Mouse (Mus musculus) neural tube, embryonic 13.5 days (tissue): ENCODE measurements at regions not wholly inside any gene's neighbourhood (a gene's known extent, or its start where the extent isn't known, plus 50 kb on each side); places are given as distances from the start of the nearest gene placed in this dataset.
A peak's percentile ranks its signal among the peaks of the same experiment; 100 is the strongest.
"Not testable (repeated sequence)": the region's sequence is repeated elsewhere in the genome, so short reads cannot be mapped to it uniquely, and the experiment has no call there.

Source experiments
- ATAC-seq: fragments of 200-750 bp; cut with Nextera tagmentation; 2 replicates; pipeline ENCODE4 v1.8.0; 2017; ENCODE audit warnings: low read depth, mild to moderate bottlenecking, moderate TSS enrichment, moderate library complexity
- H3K27ac ChIP-seq: fragments of 300-500 bp; sonication (generic); replicated peaks from 2 replicates; pipeline ENCODE4 v1.5.1; 2015; ENCODE audit warnings: moderate library complexity, mild to moderate bottlenecking, inconsistent platforms
- H3K27me3 ChIP-seq: fragments of 300-500 bp; sonication (generic); 2 replicates; pipeline ENCODE4 v1.6.1; 2015; ENCODE audit warnings: mild to moderate bottlenecking, inconsistent platforms
- H3K36me3 ChIP-seq: fragments of 300-500 bp; sonication (generic); 2 replicates; pipeline ENCODE4 v1.6.1; 2015; ENCODE audit warnings: mild to moderate bottlenecking, inconsistent platforms
- H3K4me1 ChIP-seq: fragments of 300-500 bp; sonication (generic); replicated peaks from 2 replicates; pipeline ENCODE4 v1.6.1; 2015; ENCODE audit warnings: inconsistent platforms
- H3K4me2 ChIP-seq: fragments of 300-500 bp; sonication (generic); 2 replicates; pipeline ENCODE4 v1.6.1; 2015; ENCODE audit warnings: inconsistent platforms, mild to moderate bottlenecking, moderate library complexity
- H3K4me3 ChIP-seq: fragments of 300-500 bp; sonication (generic); 2 replicates; pipeline ENCODE4 v1.5.1; 2015; ENCODE audit warnings: mild to moderate bottlenecking, inconsistent platforms
- H3K9ac ChIP-seq: fragments of 300-500 bp; sonication (generic); 2 replicates; pipeline ENCODE4 v1.6.1; 2015; ENCODE audit warnings: moderate library complexity, mild to moderate bottlenecking, inconsistent platforms
- H3K9me3 ChIP-seq: fragments of 300-500 bp; sonication (generic); 2 replicates; pipeline ENCODE4 v1.6.1; 2016; ENCODE audit warnings: inconsistent platforms
- WGBS: fragments of 180-500 bp; shearing (Covaris S2); methylation state at CpG from one replicate; pipeline ENCODE4 v1.1.7; 2015; 5-methylcytosine and 5-hydroxymethylcytosine counted together

DNA sequence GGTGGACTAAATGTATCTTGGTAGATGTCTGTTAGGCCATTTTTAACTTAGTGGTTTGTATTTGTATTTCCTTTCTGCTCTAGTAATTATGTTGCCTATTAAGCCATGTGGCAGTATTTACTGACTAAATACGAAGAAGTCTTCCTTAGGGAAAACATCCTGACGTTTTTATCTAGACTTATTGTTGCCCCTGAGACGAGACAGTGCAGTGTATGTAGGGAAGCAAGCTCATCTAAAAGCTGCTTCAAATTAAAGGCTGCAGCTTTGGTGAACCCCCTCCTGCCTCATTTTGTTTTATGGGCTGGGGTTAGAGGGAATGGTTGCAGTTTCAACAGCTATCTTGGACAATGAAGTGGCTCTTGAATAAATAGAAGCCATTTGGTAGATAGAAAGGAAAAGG, 54.6 kb upstream of the C1galt1 start:
- Histone ChIP-seq H3K4me3 (no peak overlapping the region), H3K9ac (no peak overlapping the region), H3K4me1 (no peaks in the 10 kb centered on the region; the same call in 1 of the 2 replicates), H3K27me3 (no peaks in the 10 kb centered on the region), H3K27ac (no peak overlapping the region; the same call in 1 of the 2 replicates), H3K36me3 (no peaks in the 10 kb centered on the region), H3K4me2 (no peak overlapping the region), H3K9me3 (no peaks in the 10 kb centered on the region)
- WGBS, result 18% methylated on average over 3 of the region's 3 CpGs
- peak; percentile 75 for ATAC-seq

DNA sequence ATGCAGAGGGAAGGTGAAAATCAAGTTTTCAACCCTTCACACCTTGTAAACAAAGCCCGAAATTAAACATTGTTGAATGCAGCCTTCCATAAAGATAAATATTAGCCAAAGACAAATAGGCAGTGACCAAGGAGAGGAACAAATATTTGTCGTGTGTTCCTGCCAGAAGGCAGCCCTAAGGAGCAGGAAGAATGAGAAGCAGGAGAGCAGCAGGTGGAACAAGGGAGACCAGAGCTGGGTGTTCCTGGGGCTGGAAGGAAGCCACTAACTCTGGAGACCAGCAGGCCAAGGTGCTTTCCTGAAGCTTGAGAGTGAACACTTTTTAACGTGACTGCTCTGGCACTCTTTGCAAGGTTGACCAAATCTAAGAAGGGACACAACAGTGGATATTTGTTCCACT, 55.6 kb upstream of the C1galt1 start:
- Histone ChIP-seq H3K9ac (no peak overlapping the region), H3K36me3 (no peaks in the 10 kb centered on the region), H3K4me3 (no peak overlapping the region), H3K4me1 (no peaks in the 10 kb centered on the region; the same call in 1 of the 2 replicates), H3K27me3 (no peaks in the 10 kb centered on the region), H3K27ac (no peak overlapping the region), H3K9me3 (no peaks in the 10 kb centered on the region), H3K4me2 (no peak overlapping the region)
- no peak for ATAC-seq
- WGBS, result 77% methylated on average over 3 of the region's 3 CpGs

DNA sequence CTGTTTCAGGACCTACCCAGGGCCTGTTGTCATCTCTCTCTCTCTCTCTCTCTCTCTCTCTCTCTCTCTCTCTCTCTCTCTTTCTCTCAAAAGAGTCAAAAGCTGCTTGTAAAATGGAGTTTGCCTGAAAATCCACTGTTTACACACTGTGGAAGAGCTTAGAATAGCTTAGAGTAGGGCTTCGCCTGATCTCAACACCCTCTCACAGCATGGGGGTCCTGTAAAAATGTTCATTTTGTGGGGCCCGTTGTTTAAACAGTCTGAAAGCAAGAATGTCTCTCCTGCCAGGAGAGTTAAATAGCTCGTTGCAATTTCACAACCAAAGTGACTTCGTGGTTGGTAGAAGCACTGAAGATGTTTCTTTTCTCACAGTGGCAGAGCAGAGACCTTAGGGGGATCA, 59.2 kb upstream of the C1galt1 start:
- Histone ChIP-seq H3K4me2 (no peak overlapping the region), H3K27ac (no peak overlapping the region), H3K9me3 (no peaks in the 10 kb centered on the region), H3K9ac (no peak overlapping the region), H3K4me1 (no peaks in the 10 kb centered on the region; the same call in 1 of the 2 replicates), H3K36me3 (no peaks in the 10 kb centered on the region), H3K4me3 (no peak overlapping the region), H3K27me3 (no peaks in the 10 kb centered on the region)
- ATAC-seq, result no peak
- WGBS, result 42% methylated on average over 4 of the region's 4 CpGs

DNA sequence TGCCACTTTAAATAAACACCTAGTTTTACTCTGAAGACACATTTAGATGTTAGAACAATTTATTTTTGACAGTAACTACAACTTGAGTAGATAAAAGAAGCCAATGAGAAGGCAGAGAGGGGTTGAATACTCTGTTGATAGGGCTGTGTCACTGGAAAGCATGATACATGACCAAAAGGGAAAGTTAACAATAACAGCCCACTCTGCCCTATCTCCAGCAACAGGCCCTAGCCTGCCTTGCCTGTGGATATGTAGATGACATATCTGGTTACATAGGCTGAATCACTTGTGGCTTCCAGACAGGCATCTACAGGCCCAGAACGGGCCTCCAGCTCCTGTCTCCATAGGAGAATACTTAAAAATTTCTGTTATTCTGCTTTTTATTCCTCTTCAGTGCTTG, 61.6 kb upstream of the C1galt1 start:
- Histone ChIP-seq H3K27me3 (no peaks in the 10 kb centered on the region), H3K4me3 (no peak overlapping the region), H3K27ac (no peak overlapping the region), H3K9ac (no peak overlapping the region), H3K4me1 (no peaks in the 10 kb centered on the region; the same call in 1 of the 2 replicates), H3K4me2 (no peak overlapping the region), H3K36me3 (no peaks in the 10 kb centered on the region), H3K9me3 (no peaks in the 10 kb centered on the region)
- 84% methylated on average over 1 of the region's 1 CpGs for WGBS
- no peak for ATAC-seq

DNA sequence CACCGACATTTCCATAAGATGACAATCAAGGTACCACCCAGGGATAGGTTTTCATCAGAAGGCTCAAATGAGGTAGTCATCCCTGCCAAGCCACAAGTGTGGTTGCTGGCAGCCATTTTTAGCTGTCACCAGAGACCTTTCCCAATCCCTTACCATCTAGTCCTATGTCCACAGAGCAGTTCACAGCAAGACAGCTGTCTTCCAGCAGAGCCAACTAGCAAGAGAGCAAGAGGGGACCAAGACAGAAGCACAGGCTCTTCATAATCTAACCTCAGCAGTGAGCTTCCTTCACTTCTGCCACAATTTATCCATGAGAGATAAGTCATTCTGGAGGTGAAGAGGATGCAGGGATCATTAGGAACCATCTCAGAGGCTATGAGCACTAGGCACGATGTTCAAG, 64.7 kb upstream of the C1galt1 start:
- Histone ChIP-seq H3K4me1 (no peaks in the 10 kb centered on the region; the same call in 1 of the 2 replicates), H3K36me3 (no peaks in the 10 kb centered on the region), H3K4me3 (no peak overlapping the region), H3K27ac (no peak overlapping the region), H3K27me3 (no peaks in the 10 kb centered on the region), H3K9me3 (no peaks in the 10 kb centered on the region), H3K4me2 (no peak overlapping the region), H3K9ac (no peak overlapping the region)
- no peak for ATAC-seq
- WGBS, result 98% methylated on average over 2 of the region's 2 CpGs

DNA sequence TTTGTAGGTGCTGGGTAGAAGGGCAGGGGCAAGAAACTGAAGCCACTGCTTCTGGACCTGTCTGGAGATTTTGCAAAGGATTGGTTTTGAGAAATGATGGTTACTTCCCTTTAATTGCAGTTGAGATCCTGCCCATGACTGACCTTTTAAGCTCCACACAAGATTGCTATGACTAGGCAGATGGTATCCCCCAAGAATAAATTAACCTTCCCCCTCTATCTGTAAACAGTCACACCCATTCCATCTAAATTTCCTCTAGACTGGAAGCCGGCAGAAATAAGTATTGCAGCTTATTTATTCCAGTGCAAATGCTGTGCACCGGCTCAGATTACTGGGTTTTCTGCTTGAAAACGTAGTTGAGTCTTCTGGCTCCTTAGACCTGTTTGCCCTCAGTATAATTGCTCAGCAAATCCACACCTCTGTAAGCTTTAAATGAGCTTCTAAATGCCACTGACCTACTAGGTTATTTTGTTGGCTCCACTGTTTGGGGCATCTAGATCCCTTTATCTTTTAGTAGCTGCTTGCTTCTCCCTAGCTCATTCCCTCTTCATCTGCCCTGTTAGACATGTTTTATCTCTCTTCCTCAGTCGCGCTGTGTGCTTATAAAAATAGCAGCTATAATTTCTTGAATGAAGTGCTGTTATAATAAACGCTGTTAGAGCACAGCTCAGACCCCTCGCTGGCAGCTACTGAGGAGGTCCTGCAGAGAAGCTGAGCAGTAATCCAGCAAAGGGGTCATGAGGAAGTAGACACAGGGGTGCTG, 65.8 kb upstream of the C1galt1 start:
- Histone ChIP-seq H3K9me3 (no peaks in the 10 kb centered on the region), H3K9ac (no peak overlapping the region), H3K4me2 (no peak overlapping the region), H3K4me1 (no peaks in the 10 kb centered on the region; the same call in 1 of the 2 replicates), H3K27me3 (no peaks in the 10 kb centered on the region), H3K27ac (no peak overlapping the region), H3K4me3 (no peak overlapping the region), H3K36me3 (no peaks in the 10 kb centered on the region)
- WGBS, result 67% methylated on average over 7 of the region's 7 CpGs
- ATAC-seq, result no peak

DNA sequence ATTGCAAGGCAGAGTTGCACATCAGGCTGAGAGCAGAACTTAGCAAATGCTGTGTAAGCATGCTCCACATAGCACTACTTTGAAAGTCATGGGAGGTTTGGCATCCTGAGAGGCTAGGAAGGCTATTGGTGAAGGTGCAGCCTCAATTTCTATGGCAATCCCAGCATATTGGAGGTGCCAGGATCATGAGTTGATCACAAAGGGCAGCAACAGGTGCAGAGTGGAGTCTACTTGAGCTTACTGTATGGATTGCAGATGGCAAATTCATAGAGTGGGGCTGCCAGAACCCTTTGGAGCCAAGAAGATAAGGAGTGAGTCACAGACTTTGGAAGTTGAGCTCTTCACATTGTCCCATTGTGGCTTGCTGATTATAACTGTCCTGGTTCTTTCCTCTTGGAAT, 75.4 kb upstream of the Asns start:
- no peak for ATAC-seq
- H3K4me1 ChIP-seq, result no peaks in the 10 kb centered on the region
- no peaks in the 10 kb centered on the region for H3K9me3 ChIP-seq
- H3K36me3 ChIP-seq, result no peaks in the 10 kb centered on the region
- H3K27ac ChIP-seq, result no peak overlapping the region
- H3K9ac ChIP-seq, result no peak overlapping the region
- H3K4me3 ChIP-seq, result no peak overlapping the region
- no peak overlapping the region for H3K4me2 ChIP-seq
- no peaks in the 10 kb centered on the region for H3K27me3 ChIP-seq

DNA sequence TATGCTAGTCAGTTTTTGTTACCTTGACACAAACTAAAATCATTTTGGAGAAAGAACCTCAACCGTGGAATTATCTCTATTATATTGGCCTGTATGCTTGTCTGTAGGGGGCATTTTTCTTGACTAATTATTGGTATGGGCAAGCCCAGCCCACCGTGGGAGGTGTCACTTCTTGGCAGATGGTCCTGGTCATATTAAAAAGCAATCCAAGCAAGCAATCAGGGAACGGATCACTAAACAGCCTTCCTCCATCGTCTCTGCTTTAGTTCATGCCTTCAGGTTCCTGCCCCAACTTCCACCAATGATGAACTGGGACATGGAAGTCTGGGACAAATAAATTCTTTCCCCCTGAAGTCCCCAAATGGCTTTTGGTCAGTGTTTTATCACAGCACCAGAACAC, 74.6 kb upstream of the Asns start:
- no peaks in the 10 kb centered on the region for H3K27me3 ChIP-seq
- no peak for ATAC-seq
- 80% methylated on average over 4 of the region's 4 CpGs for WGBS

DNA sequence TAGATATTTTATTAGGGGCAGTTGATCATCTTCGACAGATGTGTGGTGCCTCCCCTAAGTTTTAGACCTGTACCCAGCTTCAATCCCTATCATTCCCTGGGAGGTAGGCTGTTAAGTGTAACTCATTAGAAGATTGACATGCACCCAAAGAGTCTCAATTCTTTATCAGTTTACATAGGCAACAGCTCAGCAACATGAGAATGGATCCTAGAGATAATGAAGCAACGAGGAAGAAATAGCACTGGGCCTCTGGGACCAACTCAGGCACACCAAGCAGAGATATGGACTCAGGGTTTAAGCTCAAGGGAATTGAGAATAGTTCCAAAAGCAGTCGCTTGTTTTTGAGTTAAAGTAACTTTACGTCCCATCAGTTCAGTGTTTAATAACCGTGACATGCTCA, 66.3 kb upstream of the Asns start:
- WGBS, result 80% methylated on average over 5 of the region's 5 CpGs
- H3K4me1 ChIP-seq, result no peaks in the 10 kb centered on the region
- no peak overlapping the region for H3K9ac ChIP-seq
- no peak overlapping the region for H3K27ac ChIP-seq
- no peaks in the 10 kb centered on the region for H3K36me3 ChIP-seq
- no peak overlapping the region for H3K4me3 ChIP-seq
- H3K27me3 ChIP-seq, result no peaks in the 10 kb centered on the region
- no peak overlapping the region for H3K4me2 ChIP-seq
- no peaks in the 10 kb centered on the region for H3K9me3 ChIP-seq
- ATAC-seq, result no peak

More for the DNA sequence above, 74.6 kb upstream of the Asns start:
- Histone ChIP-seq H3K9ac (no peak overlapping the region), H3K4me1 (no peaks in the 10 kb centered on the region), H3K36me3 (no peaks in the 10 kb centered on the region), H3K4me3 (no peak overlapping the region), H3K4me2 (no peak overlapping the region), H3K9me3 (no peaks in the 10 kb centered on the region), H3K27ac (no peak overlapping the region)

DNA sequence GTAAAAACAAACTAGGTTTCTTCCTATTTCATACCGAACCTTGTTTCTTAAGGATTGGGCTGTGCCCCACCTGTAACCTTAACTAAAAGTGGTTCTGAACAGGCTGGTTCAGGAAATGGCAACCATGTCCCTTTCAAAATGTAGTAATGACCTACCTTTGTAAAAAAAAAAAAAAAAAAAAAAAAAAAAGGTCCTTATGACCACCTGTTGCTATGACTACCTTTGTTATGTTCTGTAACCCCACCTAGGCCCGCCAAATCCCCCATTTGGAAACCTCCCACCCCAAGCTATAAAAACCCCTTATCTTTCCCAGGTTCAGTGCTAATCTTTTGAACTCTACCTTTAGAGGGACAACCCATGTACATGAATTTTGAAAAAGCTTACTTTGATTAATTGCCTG, 60.8 kb upstream of the Asns start:
- Histone ChIP-seq H3K27me3 (no peaks in the 10 kb centered on the region), H3K27ac (no peak overlapping the region), H3K36me3 (no peaks in the 10 kb centered on the region), H3K4me3 (no peak overlapping the region), H3K4me1 (no peaks in the 10 kb centered on the region), H3K9ac (no peak overlapping the region), H3K9me3 (no peaks in the 10 kb centered on the region), H3K4me2 (no peak overlapping the region)
- no peak for ATAC-seq
- WGBS, result 83% methylated on average over 2 of the region's 2 CpGs

DNA sequence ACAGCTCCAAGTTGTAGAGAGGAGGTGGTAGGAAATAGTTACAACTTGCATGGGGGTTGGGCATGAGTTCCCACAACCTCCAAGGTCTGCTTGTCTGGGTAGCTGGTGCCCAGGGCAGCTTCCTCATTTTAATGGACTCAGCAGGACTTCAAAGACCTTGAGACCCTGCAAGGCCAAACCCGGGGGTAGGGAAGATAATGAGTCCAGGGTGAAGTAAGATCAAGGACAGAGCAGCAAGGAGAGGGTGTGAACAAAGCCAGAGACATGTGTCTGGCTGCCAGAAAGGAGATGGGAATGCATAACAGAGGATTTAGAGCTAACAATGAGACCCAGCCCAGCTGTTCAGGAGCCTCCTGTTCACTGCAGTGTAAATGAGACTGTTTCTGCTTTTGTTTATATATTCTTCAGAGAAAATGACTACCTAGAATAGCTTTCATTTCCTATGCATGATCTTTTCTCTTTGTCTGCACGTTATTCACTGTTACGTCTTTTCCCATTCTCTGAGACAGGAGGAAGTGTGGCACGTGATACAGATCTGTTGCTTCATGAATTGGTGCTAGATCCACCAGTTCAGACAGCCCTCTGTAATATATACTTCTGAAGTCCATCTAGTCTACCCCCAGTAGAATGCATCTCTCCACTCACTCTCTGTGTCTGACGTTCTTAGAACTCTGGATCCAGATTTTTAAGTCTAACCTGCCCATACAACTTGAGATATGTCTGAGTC, 60.0 kb upstream of the Asns start:
- ATAC-seq, result no peak
- H3K36me3 ChIP-seq, result no peaks in the 10 kb centered on the region
- WGBS, result 67% methylated on average over 5 of the region's 5 CpGs
- H3K4me1 ChIP-seq, result no peaks in the 10 kb centered on the region
- H3K27ac ChIP-seq, result no peak overlapping the region
- H3K4me3 ChIP-seq, result no peak overlapping the region
- no peak overlapping the region for H3K4me2 ChIP-seq
- no peak overlapping the region for H3K9ac ChIP-seq
- no peaks in the 10 kb centered on the region for H3K27me3 ChIP-seq
- no peaks in the 10 kb centered on the region for H3K9me3 ChIP-seq

DNA sequence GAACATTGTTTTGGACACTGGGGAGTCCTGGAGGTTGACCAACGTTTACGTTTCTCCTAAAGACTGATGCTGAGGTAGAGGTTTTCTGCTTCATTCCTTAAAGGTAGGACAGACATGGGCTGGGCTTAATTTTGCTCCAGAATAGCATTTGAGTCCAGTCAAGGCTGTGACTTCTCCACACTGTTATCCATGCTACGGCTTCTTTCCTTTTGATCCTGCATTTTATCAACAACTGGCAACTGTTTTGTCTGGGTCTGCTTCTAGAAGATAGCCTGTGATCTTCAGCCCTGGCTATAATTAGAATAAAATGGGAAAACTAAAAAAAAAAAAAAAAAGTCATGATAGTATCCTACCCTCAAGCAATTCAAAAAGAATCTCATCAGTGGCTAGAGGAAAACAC, 55.5 kb upstream of the Asns start:
- Histone ChIP-seq H3K9me3 (no peaks in the 10 kb centered on the region), H3K4me2 (no peak overlapping the region), H3K4me3 (no peak overlapping the region), H3K4me1 (no peaks in the 10 kb centered on the region), H3K27ac (no peak overlapping the region), H3K27me3 (no peaks in the 10 kb centered on the region), H3K9ac (no peak overlapping the region), H3K36me3 (no peaks in the 10 kb centered on the region)
- no peak for ATAC-seq
- 81% methylated on average over 3 of the region's 3 CpGs for WGBS

DNA sequence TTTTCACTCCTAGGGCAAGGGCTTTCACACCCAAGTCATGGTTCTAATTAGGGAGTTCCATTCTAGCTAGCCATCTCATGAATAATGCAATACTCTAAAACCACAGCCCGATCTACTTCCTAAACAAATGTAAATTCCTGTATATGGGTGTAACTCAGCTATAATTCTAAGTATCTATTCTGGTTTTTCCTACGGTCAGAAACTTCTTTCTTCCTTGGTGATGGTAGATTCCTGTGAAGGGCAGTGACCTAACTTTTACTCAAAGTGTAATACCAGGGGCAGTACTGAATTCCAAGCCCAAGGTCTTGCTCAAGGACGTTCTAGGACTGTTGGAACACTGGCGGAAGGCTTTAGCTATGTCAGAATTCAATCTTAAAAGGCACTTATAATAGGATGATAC, 51.2 kb upstream of the Asns start:
- not testable (repeated sequence) for H3K9ac ChIP-seq, H3K4me3 ChIP-seq, H3K4me2 ChIP-seq, H3K27ac ChIP-seq, H3K9me3 ChIP-seq, H3K36me3 ChIP-seq, ATAC-seq, H3K27me3 ChIP-seq, H3K4me1 ChIP-seq
- 56% methylated on average over 4 of the region's 4 CpGs for WGBS
